Mouse (Mus musculus): Measurements from ENCODE around the gene Mfap1a.

DNA sequence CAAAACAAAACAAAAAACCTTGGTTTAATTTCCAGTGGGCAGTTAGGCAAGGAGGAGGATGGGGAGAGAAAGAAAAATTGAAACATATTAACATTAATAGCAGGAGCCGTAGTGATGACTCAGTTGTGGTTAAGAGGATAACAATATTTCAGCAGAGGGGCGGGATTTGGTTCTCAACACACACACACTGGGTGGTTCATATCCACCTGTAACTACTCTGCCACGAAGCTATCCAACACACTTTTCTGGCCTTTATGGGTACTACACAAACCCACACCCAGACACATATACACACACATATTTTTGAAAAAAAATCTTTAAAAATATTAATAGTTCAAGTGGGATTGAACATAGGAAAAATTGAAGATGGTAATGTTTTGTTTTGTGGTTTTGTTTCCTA lies 59.5 kb downstream of the Mfap1a start:
- TF ChIP-seq CTCF (conservative IDR thresholded peaks at IDR 0.05 in 1 of 2, IDR thresholded peaks at IDR 0.05 in 1 of 2; ENCODE audit: low read depth in 2 of 2, low read length in 2 of 2) (no peak), POLR2A (IDR thresholded peaks at IDR 0.05; ENCODE audit: low read depth, low read length) (no peak), EP300 (IDR thresholded peaks at IDR 0.05; ENCODE audit: low read length) (no peak), MYC (IDR thresholded peaks at IDR 0.05; ENCODE audit: low read depth, low read length) (no peak), KAT2A (IDR thresholded peaks at IDR 0.05; ENCODE audit: insufficient replicate concordance, low read length) (no peak), BHLHE40 (IDR thresholded peaks at IDR 0.05; ENCODE audit: low read depth, low read length) (no peak)

Measured in CH12.LX (cell line).